Mouse (Mus musculus): ENCODE results near the gene Apoe. TPM values are rescaled to one million over a fixed set of nuclear protein-coding genes. Genes with fewer than 3 reads are reported as not detected.
A peak's percentile ranks its signal among the peaks of the same experiment; 100 is the strongest.

The Apoe gene
- polyA plus RNA-seq, 1 experiment = 16,533 TPM

DNA sequence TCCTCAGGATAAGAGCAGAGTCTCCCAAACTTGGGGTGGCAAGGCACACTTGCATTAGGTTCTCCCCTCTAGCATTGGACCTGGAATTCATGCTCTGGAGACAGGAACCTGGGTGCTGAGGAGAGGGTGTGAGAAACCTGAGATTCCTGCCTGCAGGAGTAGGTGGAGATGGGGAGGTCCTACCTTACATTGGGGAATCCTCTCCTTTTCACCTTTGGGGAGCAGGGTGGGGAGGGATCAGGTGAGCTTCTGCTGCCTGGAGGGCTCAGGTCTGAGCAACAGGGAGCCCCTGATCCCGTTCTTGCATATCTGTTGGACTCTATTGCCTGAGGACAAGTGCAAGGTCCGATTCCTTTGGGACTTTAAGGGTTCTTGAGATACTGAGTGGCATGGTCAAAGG lies 17.8 kb upstream of the Apoe start:
- Histone ChIP-seq H3K4me1 (ENCODE audit: control insufficient read depth, insufficient read depth, low read length) (peaks cover 15% of the 10 kb centered on the region), H3K27ac (ENCODE audit: insufficient read depth, low read depth, low read length) (peak overlapping the region; percentile 72), H3K4me3 (ENCODE audit: insufficient read depth, low read length) (peak overlapping the region; percentile 9)
- TF ChIP-seq POLR2A (IDR thresholded peaks at IDR 0.05; ENCODE audit: borderline replicate concordance, low read depth, low read length) (no peak), CTCF (IDR thresholded peaks at IDR 0.05; ENCODE audit: low read depth, low read length) (no peak)

- H3K4me3 ChIP-seq (ENCODE audit: insufficient read depth, low read length) = peak overlapping the region; percentile 58
- peaks cover 15% of the 10 kb centered on the region for H3K4me1 ChIP-seq (ENCODE audit: control insufficient read depth, insufficient read depth, low read length)
- peak overlapping the region; percentile 72 for H3K27ac ChIP-seq (ENCODE audit: insufficient read depth, low read depth, low read length)
- TF ChIP-seq POLR2A (IDR thresholded peaks at IDR 0.05; ENCODE audit: borderline replicate concordance, low read depth, low read length) (no peak), CTCF (IDR thresholded peaks at IDR 0.05; ENCODE audit: low read depth, low read length) (no peak)
Measured at GRCm38 (mm10) chr7:19716055-19716682, 17.2 kb upstream of the Apoe start.

DNA sequence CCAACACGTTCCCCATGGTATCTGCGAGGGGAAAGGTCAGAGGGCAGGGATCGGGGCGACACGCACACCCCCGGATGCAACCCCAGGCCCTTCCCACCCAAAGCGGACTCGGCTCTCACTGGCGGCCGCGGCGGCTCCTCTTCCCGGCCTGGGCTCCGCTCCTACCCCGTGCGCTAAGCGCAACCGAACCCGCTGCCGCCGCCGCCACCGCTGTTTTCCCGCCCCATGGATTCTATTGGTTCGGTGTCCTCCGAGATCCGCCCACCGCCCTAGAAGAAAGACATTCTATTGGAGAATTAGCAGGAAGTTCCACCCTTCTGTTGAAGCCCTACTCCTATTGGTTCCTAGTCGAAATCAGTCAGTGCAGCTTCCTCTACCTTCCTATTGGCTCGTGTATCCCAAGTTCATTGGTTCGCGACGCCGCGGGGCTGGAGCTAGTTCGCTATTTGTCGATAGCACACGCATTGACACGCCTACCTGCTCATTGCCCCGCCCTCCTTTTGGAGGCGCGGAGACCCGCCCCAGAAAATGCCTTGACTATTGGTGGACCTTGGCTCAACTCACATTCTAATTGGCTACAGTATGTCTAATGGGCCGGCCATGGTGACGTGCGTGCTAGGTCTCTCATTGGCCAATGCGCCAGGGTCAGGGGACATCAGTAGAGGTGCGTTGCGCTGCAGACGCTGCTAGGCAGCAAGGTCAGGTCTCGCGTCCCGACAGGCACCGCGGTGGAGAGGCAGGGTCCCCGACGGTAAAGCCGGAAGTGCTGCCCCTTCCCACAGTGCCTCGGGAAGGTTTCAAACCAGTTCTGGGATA lies 16.5 kb upstream of the Apoe start, which contains the start of gene Tomm40:
Gene Tomm40, minus strand, starts transcription at position 200 of the 816 bp plus-strand sequence.
- Histone ChIP-seq H3K4me1 (ENCODE audit: control insufficient read depth, insufficient read depth, low read length) (peaks cover 15% of the 10 kb centered on the region), H3K4me3 (ENCODE audit: insufficient read depth, low read length) (peak within 1 kb of the TSS; percentile 97), H3K27ac (ENCODE audit: insufficient read depth, low read depth, low read length) (peak within 1 kb of the TSS; percentile 72)
- TF ChIP-seq CTCF (IDR thresholded peaks at IDR 0.05; ENCODE audit: low read depth, low read length) = no peak
- TF ChIP-seq POLR2A (IDR thresholded peaks at IDR 0.05; ENCODE audit: borderline replicate concordance, low read depth, low read length) = no peak

GRCm38 (mm10) chr7:19714836-19715235 lies 15.8 kb upstream of the Apoe start:
- TF ChIP-seq CTCF (IDR thresholded peaks at IDR 0.05; ENCODE audit: low read depth, low read length) = no peak
- TF ChIP-seq POLR2A (IDR thresholded peaks at IDR 0.05; ENCODE audit: borderline replicate concordance, low read depth, low read length) = no peak
- peak overlapping the region; percentile 97 for H3K4me3 ChIP-seq (ENCODE audit: insufficient read depth, low read length)
- H3K4me1 ChIP-seq (ENCODE audit: control insufficient read depth, insufficient read depth, low read length) = peaks cover 15% of the 10 kb centered on the region
- H3K27ac ChIP-seq (ENCODE audit: insufficient read depth, low read depth, low read length) = peak overlapping the region; percentile 62

GRCm38 (mm10) chr7:19713598-19713997 lies 14.6 kb upstream of the Apoe start:
- TF ChIP-seq CTCF (IDR thresholded peaks at IDR 0.05; ENCODE audit: low read depth, low read length) = no peak
- no peak for TF ChIP-seq POLR2A (IDR thresholded peaks at IDR 0.05; ENCODE audit: borderline replicate concordance, low read depth, low read length)
- no peak overlapping the region for H3K27ac ChIP-seq (ENCODE audit: insufficient read depth, low read depth, low read length)
- peaks cover 13% of the 10 kb centered on the region for H3K4me1 ChIP-seq (ENCODE audit: control insufficient read depth, insufficient read depth, low read length)
- H3K4me3 ChIP-seq (ENCODE audit: insufficient read depth, low read length) = no peak overlapping the region

- Histone ChIP-seq H3K4me1 (ENCODE audit: control insufficient read depth, insufficient read depth, low read length) (peaks cover 11% of the 10 kb centered on the region), H3K4me3 (ENCODE audit: insufficient read depth, low read length) (no peak overlapping the region), H3K27ac (ENCODE audit: insufficient read depth, low read depth, low read length) (no peak overlapping the region)
- peak; percentile 60 for TF ChIP-seq CTCF (IDR thresholded peaks at IDR 0.05; ENCODE audit: low read depth, low read length)
- TF ChIP-seq POLR2A (IDR thresholded peaks at IDR 0.05; ENCODE audit: borderline replicate concordance, low read depth, low read length) = no peak
Measured at GRCm38 (mm10) chr7:19713196-19713595, 14.2 kb upstream of the Apoe start.

DNA sequence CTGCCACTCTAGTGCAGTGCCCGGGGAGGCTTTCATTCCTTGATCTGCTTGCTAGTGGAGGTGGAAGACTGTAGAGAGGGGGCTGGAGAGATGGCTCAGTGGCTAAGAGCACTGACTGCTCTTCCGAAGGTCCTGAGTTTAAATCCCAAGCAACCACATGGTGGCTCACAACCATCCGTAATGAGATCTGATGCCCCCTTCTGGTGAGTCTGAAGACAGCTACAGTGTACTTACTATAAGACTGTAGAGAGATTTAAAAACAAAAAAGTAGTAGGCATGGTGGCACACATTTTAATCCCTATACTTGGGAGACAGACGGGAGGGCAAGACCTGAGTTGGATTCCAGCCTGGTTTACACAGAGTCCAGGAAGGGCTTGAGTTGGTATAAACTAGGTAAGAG lies 13.4 kb upstream of the Apoe start:
- no peak overlapping the region for H3K27ac ChIP-seq (ENCODE audit: insufficient read depth, low read depth, low read length)
- no peak overlapping the region for H3K4me3 ChIP-seq (ENCODE audit: insufficient read depth, low read length)
- H3K4me1 ChIP-seq (ENCODE audit: control insufficient read depth, insufficient read depth, low read length) = peaks cover 11% of the 10 kb centered on the region
- TF ChIP-seq POLR2A (IDR thresholded peaks at IDR 0.05; ENCODE audit: borderline replicate concordance, low read depth, low read length) (no peak), CTCF (IDR thresholded peaks at IDR 0.05; ENCODE audit: low read depth, low read length) (peak; percentile 26; the same call in 1 of the 2 replicates)

DNA sequence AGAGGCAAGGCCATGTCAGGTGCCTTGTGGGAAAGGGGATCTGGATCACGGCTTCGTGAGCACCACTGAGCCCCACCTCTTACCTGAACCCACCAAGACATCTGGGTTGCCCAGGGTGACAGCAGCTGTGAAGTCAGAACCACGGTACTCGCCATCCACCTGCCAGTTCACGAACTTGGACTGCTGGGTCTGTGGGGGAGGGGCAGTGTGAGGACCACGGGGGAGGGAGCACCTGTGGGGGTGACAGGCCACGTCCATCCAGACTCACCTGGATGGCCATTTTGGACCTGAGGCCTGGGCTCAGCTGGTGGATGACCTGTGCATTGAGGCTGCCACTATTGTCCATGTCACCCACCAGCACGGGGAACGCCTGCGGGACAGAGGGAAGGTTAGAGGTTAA lies 11.7 kb upstream of the Apoe start:
- H3K4me3 ChIP-seq (ENCODE audit: insufficient read depth, low read length) = no peak overlapping the region
- H3K27ac ChIP-seq (ENCODE audit: insufficient read depth, low read depth, low read length) = no peak overlapping the region
- TF ChIP-seq POLR2A (IDR thresholded peaks at IDR 0.05; ENCODE audit: borderline replicate concordance, low read depth, low read length) (no peak), CTCF (IDR thresholded peaks at IDR 0.05; ENCODE audit: low read depth, low read length) (no peak)
- H3K4me1 ChIP-seq (ENCODE audit: control insufficient read depth, insufficient read depth, low read length) = peaks cover 6% of the 10 kb centered on the region; the same call in 1 of the 2 replicates

- Histone ChIP-seq H3K27ac (ENCODE audit: insufficient read depth, low read depth, low read length) (no peak overlapping the region), H3K4me3 (ENCODE audit: insufficient read depth, low read length) (no peak overlapping the region), H3K4me1 (ENCODE audit: control insufficient read depth, insufficient read depth, low read length) (peaks cover 7% of the 10 kb centered on the region)
- TF ChIP-seq POLR2A (IDR thresholded peaks at IDR 0.05; ENCODE audit: borderline replicate concordance, low read depth, low read length) (no peak), CTCF (IDR thresholded peaks at IDR 0.05; ENCODE audit: low read depth, low read length) (no peak)
Measured at GRCm38 (mm10) chr7:19705271-19705670, 6.3 kb upstream of the Apoe start.

DNA sequence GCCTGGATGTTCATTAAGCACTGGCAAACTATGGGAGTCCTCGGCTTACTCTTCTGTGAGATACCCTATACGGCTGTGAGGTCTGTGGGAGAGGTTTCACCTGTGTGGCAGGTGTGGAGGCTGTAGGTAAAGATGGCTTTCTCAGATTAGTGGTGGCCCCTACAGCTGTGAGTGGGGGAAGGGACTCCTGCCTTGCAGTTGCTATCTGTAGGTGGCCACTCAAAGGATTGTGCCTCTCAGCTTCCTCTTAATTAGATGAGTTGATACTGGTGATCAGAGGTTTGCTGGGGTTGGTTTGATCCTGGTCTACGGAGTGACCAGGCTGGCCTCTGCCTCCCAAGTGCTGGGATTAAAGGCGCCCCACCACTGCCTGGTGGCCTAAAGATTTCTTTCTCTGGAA lies 5.5 kb upstream of the Apoe start:
- Histone ChIP-seq H3K27ac (ENCODE audit: insufficient read depth, low read depth, low read length) (no peak overlapping the region), H3K4me3 (ENCODE audit: insufficient read depth, low read length) (no peak overlapping the region), H3K4me1 (ENCODE audit: control insufficient read depth, insufficient read depth, low read length) (peaks cover 13% of the 10 kb centered on the region)
- no peak for TF ChIP-seq POLR2A (IDR thresholded peaks at IDR 0.05; ENCODE audit: borderline replicate concordance, low read depth, low read length)
- TF ChIP-seq CTCF (IDR thresholded peaks at IDR 0.05; ENCODE audit: low read depth, low read length) = no peak
